Mouse (Mus musculus) kidney, postnatal 10 days (tissue): ENCODE results near the gene Cog4.
"Not testable (repeated sequence)": the region's sequence is repeated elsewhere in the genome, so short reads cannot be mapped to it uniquely, and the experiment has no call there.

Source experiments
- DNase-seq: peaks from one replicate; pipeline ENCODE4 v3.0.0; 2021; ENCODE audit warnings: mixed read lengths

Cog4 gene

DNA sequence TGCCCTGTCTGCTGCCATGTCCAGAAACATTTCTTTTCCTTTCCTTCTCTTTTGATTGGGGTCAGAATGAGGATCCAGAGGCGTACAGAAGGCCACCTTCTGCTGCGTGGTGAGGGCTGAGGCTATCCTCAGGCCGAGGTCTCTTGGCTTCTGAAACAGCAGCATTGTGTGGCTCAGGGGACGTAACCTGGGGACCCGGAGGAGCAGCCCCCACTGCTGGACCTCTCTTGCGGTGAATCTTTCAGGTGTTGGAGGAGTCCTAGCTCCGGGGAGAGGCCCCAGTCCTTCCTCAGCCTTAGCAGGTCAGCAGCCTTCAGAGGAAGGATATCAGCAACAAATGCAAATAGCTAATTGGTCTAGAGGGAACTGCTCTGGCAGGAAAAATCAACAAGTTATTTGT lies 82.0 kb downstream of the Cog4 start:
- no peak for DNase-seq

- no peak for DNase-seq
Measured at GRCm38 (mm10) chr8:110929066-110929465, 82.7 kb downstream of the Cog4 start.

- not testable (repeated sequence) for DNase-seq
Measured at GRCm38 (mm10) chr8:110929672-110930071, 83.3 kb downstream of the Cog4 start.

- DNase-seq = peak; percentile 84
Measured at GRCm38 (mm10) chr8:110931176-110931939, 85.0 kb downstream of the Cog4 start.
